Mouse (Mus musculus) kidney, adult 11 months (tissue): Measurements from ENCODE around the gene Gm6309.
A peak's percentile ranks its signal among the peaks of the same experiment; 100 is the strongest.
"Not testable (repeated sequence)": the region's sequence is repeated elsewhere in the genome, so short reads cannot be mapped to it uniquely, and the experiment has no call there.

ENCODE experiments used
- DNase-seq: peaks from one replicate; pipeline ENCODE4 v3.0.0; 2022

Gm6309 gene

DNA sequence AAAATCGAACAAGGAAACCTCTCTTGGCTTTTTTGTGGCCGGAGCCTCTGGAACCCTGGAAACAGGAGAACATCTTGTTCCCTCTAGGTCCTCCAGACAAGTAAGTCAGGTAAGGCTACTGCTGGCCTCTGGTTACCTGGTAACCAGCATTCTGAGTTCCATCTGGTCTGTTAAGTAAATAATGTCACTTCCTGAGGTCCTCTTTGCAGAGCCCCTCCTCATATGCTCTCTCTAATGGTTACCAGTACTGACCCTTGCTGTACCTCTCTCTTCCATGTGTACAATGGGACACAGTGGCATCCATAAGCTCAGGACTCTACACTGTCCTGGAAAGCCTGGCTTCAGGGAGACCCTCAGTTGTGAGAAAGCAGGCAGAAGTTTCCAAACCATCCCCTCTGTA lies at the start of gene Gm6309:
Gene Gm6309, minus strand, starts transcription at position 101 of the 400 bp plus-strand sequence.
- DNase-seq, result not testable (repeated sequence)

- peak; percentile 94 for DNase-seq
Measured at GRCm38 (mm10) chr5:146205537-146205936, 35.0 kb upstream of the Gm6309 start.

DNA sequence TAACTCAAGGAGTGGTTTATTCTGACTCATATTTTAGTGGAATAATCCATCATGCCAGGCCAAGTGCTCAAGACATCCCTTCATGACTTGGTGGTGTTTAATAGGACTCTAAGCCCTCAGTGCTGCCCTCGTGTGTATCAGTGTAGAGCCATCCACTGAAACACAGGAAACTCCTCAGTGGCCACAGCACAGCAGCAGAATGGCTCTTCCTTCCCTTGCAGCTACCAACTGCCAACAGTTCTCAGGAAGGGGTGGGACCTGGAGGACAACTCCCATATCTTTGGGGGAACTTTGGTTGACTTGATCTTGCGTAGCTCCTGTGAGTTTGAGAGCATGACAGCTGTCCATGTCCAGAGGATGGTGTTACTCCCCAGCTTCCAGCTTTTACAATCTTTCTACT lies 33.4 kb upstream of the Gm6309 start:
- no peak for DNase-seq

- DNase-seq, result no peak
Measured at GRCm38 (mm10) chr5:146200580-146200979, 30.1 kb upstream of the Gm6309 start.

DNA sequence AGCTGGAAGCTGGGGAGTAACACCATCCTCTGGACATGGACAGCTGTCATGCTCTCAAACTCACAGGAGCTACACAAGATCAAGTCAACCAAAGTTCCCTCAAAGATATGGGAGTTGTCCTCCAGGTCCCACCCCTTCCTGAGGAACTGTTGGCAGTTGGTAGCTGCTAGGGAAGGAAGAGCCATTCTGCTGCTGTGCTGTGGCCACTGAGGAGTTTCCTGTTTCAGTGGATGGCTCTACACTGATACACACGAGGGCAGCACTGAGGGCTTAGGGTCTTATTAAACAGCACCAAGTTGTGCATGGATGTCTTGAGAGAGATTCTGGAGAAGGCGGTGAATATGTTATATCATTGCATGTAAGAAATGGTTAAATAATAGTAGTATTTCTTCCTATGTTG lies 29.0 kb upstream of the Gm6309 start:
- no peak for DNase-seq

DNA sequence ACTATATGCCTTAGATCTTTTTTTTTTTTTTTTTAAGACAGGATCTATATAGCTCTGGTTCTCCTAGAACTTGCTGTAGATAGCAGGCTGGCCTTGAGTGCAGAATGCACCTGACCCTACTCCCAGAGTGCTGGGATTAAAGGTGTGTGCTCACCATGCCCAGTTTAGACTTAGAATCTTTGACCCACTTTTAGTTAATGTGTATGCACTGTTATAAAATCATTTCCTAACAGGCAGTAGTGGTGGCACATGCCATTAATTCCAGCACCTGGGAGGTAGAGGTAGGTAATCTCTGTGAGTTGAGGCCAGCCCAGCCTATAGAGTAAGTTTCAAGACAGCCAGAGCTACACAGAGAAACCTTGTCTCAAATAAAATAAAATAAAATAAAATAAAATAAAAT lies 28.6 kb upstream of the Gm6309 start:
- DNase-seq, result peak; percentile 77

GRCm38 (mm10) chr5:146193360-146193759 lies 22.8 kb upstream of the Gm6309 start:
- DNase-seq, result no peak

GRCm38 (mm10) chr5:146190501-146191269 lies 20.2 kb upstream of the Gm6309 start:
- DNase-seq, result no peak

- DNase-seq, result peak; percentile 73
Measured at GRCm38 (mm10) chr5:146190093-146190492, 19.6 kb upstream of the Gm6309 start.

DNA sequence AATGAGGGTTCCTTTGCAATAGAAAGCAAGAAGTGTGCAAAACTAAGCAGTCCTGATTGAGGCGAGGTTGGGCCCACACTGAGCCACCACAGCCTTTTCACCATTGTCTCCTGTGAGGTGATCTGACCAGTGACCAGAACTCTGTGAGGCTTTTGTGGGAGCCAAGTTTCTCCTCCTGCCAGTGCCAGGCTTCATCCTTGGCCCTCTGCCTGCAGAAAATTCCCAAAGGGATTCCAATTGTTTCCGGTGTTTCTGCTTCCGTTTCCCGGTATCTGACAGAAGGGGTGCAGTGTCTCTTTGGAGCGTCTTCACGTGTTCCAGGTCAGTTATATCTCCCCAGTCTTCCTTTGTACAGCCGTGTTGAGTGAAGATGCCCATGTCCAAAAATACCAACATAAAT lies 18.2 kb upstream of the Gm6309 start:
- no peak for DNase-seq

GRCm38 (mm10) chr5:146188144-146188543 lies 17.6 kb upstream of the Gm6309 start:
- DNase-seq, result no peak

DNA sequence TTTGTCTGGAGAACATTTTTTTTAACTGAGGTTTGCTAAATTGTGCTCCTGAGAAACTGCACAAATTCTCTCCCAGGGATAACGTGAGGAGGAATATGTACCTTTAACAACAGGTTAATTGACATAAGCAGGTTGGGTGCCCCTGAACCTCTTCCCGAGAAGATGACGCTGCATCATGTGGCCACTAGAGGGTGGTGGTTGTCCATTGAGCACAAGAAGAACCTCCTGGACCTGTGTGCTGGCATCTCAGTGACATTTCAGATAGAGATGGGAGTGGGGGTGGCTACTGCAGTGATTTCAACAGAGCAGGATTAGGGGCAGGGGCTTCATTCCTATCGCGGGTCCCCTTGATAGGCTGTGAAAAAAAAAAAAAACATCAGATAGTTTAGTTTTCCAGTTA lies 16.9 kb upstream of the Gm6309 start:
- peak; percentile 56 for DNase-seq

DNA sequence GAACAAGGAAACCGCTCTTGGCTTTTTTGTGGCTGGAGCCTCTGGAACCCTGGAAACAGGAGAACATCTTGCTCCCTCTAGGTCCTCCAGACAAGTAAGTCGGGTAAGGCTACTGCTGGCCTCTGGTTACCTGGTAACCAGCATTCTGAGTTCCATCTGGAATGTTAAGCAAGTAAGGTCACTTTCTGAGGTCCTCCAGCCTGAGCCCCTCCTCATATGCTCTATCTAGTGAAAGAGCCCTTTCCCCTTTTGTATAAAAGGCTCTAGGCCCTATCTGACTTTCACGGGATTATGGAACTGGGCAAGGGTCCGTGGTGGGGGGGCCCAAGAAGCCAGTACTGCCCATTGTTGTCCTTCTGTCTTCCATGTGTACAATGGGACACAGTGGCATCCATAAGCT lies 14.7 kb upstream of the Gm6309 start, which contains the start of gene 1700001J03Rik:
Gene 1700001J03Rik, minus strand, starts transcription at position 101 of the 400 bp plus-strand sequence.
- DNase-seq, result not testable (repeated sequence)

- DNase-seq, result peak; percentile 48
Measured at GRCm38 (mm10) chr5:146172744-146173143, 2.2 kb upstream of the Gm6309 start.

DNA sequence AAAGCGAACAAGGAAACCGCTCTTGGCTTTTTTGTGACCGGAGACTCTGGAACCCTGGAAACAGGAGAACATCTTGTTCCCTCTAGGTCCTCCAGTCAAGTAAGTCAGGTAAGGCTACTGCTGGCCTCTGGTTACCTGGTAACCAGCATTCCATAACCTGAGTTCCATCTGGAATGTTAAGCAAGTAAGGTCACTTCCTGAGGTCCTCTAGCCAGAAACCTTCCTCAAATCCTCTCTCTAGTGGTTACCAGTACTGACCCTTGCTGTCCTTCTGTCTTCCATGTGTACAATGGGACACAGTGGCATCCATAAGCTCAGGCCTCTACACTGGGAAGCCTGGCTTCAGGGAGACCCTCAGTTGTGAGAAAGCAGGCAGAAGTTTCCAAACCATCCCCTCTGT lies 10.1 kb downstream of the Gm6309 start, which contains the start of gene Gm5565:
Gene Gm5565, minus strand, starts transcription at position 101 of the 400 bp plus-strand sequence.
- not testable (repeated sequence) for DNase-seq

DNA sequence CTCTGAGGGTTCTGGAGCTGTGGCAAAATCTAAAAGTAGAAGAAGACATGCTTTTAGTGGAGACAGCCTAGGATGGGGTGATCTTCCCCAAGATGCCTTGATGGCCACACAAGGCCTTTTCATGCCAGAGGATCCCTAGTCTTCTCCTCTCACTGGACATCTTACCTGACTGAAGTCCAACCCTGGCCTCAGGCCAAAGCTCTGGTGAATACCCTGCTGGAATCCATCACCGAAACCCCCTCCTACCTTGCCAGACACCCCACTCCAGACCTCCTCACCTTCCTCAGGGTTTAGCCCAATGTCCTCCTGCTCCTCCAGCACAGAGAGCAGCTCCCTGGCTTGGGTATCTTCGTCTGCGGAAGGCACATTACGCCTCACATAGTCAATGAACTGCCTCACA lies 12.2 kb downstream of the Gm6309 start:
- not testable (repeated sequence) for DNase-seq

- no peak for DNase-seq
Measured at GRCm38 (mm10) chr5:146150454-146150853, 20.1 kb downstream of the Gm6309 start.

GRCm38 (mm10) chr5:146147903-146148302 lies 22.6 kb downstream of the Gm6309 start:
- no peak for DNase-seq
